Mouse (Mus musculus) embryonic facial prominence, embryonic 11.5 days (tissue): ENCODE measurements around the gene D10Wsu102e. TPM values are rescaled to one million over a fixed set of nuclear protein-coding genes. Genes with fewer than 3 reads are reported as not detected.

Experiments used
- ATAC-seq: fragments of 200-750 bp; cut with Nextera tagmentation; replicated peaks from 2 replicates; pipeline ENCODE4 v1.8.0; 2017; ENCODE audit warnings: low read depth; ENCODE audit not compliant: insufficient number of reproducible peaks, low FRiP score, low TSS enrichment
- DNase-seq: peaks from one replicate; pipeline ENCODE4 v3.0.0-alpha.2; 2015; ENCODE audit warnings: low spot score
- H3K27ac ChIP-seq: fragments of 300-500 bp; sonication (generic); replicated peaks from 2 replicates; pipeline ENCODE4 v1.5.1; 2014; ENCODE audit warnings: mild to moderate bottlenecking, low read depth, low read length, control low read depth
- H3K27me3 ChIP-seq: fragments of 300-500 bp; sonication (generic); 2 replicates; pipeline ENCODE4 v1.6.1; 2014; ENCODE audit warnings: mild to moderate bottlenecking, low read length, moderate library complexity, mixed read lengths; ENCODE audit not compliant: control insufficient read depth, insufficient read depth
- H3K36me3 ChIP-seq: fragments of 300-500 bp; sonication (generic); replicated peaks from 2 replicates; pipeline ENCODE4 v1.6.1; 2014; ENCODE audit warnings: low read depth, mild to moderate bottlenecking, low read length, moderate library complexity, mixed read lengths; ENCODE audit not compliant: control insufficient read depth, insufficient read depth
- H3K4me1 ChIP-seq: fragments of 300-500 bp; sonication (generic); 2 replicates; pipeline ENCODE4 v1.6.1; 2014; ENCODE audit warnings: low read length, mixed read lengths; ENCODE audit not compliant: control insufficient read depth, insufficient read depth
- H3K4me2 ChIP-seq: fragments of 300-500 bp; sonication (generic); 2 replicates; pipeline ENCODE4 v1.6.1; 2014; ENCODE audit warnings: low read depth, mild to moderate bottlenecking, control low read depth, low read length, moderate library complexity
- H3K4me3 ChIP-seq: fragments of 300-500 bp; sonication (generic); 2 replicates; pipeline ENCODE4 v1.5.1; 2014; ENCODE audit warnings: low read depth, low read length, control low read depth
- H3K9ac ChIP-seq: fragments of 300-500 bp; sonication (generic); replicated peaks from 2 replicates; pipeline ENCODE4 v1.6.1; 2014; ENCODE audit warnings: mild to moderate bottlenecking, control low read depth, low read length
- H3K9me3 ChIP-seq: fragments of 300-500 bp; sonication (generic); replicated peaks from 2 replicates; pipeline ENCODE4 v1.6.1; 2016; ENCODE audit warnings: mild to moderate bottlenecking, low read length, inconsistent platforms, mixed read lengths; ENCODE audit not compliant: control insufficient read depth
- WGBS: fragments of 180-500 bp; shearing (Covaris S2); extraction: QIAGEN DNeasy Blood & Tissue Kit; methylation state at CpG from one replicate; pipeline ENCODE4 v1.1.7; 2014; 5-methylcytosine and 5-hydroxymethylcytosine counted together
- polyA plus RNA-seq: library from polyadenylated mRNA; unstranded; fragments of >200 nt; fragmentation: Nextera tagmentation; extraction: Ambion mirVana; gene quantifications from 2 replicates; pipeline ENCODE4 v1.2.1, GENCODE M21; 2014

The D10Wsu102e gene
- polyA plus RNA-seq, 1 experiment from 2014 or later, result 1.00 TPM

DNA sequence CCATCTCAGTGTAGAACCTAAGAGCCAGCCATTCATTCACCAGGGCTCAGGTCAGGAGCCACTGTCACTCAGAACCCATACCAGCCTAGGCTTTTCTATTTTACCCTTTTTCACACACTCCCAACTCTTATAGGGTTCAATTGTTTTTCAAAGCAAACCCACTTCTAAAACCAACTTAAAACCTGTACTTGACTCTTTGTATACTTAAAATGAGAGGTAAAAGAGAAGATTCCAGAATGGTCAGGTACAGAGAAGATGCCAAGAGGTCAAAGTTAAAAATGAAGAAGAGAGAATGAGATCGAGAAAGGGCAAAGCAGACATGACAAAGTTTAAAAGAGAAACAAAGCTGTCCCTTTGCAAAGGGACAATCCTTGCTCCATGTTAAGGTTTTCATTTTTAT is 34.1 kb upstream of the D10Wsu102e start:
- whole genome bisulfite sequencing, result 90% methylated on average over 1 of the region's 1 CpGs
- Histone ChIP-seq H3K36me3 (no peaks in the 10 kb centered on the region), H3K4me2 (no peak overlapping the region)

DNA sequence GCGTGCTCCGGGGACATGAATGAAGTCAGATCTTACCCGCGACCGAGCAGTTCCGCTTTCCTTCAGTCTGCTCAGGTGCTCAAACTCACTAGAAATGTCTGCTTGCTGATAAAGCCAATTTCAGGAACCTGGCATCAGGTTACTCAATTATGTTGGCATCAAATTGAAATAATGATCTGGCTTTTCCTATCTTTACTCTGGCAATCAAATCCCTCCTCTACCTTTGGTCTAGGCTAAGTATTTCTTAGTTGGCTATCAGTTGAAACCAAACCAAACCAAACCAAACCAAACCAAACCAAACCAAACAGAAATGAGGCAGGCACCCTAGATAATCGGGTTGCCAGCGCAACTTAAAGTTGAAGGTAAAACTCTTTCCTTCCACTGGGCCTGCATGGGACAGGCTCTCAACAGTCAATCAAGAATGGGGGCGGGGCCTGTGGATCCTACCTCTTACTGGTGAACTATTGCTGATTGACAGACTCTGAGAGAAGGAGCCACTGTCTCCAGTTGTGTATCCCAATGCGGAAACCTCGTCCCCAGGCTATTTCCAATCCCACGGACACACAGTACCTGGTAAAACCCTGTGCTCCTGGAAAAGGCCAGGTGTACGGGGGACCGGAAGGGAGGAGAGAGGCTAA is 33.3 kb upstream of the D10Wsu102e start:
- ATAC-seq, result no peak
- Histone ChIP-seq H3K27me3 (no peaks in the 10 kb centered on the region), H3K9me3 (no peaks in the 10 kb centered on the region), H3K4me2 (no peak overlapping the region), H3K27ac (no peak overlapping the region), H3K9ac (no peak overlapping the region), H3K4me1 (no peaks in the 10 kb centered on the region), H3K4me3 (no peak overlapping the region), H3K36me3 (no peaks in the 10 kb centered on the region)
- no peak for DNase-seq
- 87% methylated on average over 14 of the region's 14 CpGs for WGBS

More for the DNA sequence above, 34.1 kb upstream of the D10Wsu102e start:
- no peak for DNase-seq
- Histone ChIP-seq H3K27me3 (no peaks in the 10 kb centered on the region), H3K4me1 (no peaks in the 10 kb centered on the region), H3K4me3 (no peak overlapping the region), H3K27ac (no peak overlapping the region), H3K9me3 (no peaks in the 10 kb centered on the region), H3K9ac (no peak overlapping the region)
- ATAC-seq, result no peak

DNA sequence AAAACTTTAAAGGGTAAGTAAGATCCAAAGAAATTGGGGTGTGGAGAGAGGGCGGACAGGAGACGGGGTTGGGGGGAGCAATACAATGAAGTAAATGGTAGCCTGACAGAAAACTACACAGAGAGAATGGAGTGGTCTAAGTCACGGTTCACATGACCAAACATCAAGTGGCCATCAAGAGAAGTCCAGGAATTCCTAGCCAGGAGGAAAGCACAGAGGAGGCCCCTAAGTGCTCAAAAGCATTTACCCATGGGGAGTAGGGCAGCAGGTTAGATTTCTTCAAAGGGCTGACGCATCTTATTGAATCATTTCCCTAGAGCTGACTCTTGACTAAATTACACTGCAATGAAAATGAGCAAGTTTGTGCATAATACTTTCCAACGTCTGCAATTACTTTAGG is 31.2 kb upstream of the D10Wsu102e start:
- Histone ChIP-seq H3K9ac (no peak overlapping the region), H3K9me3 (no peaks in the 10 kb centered on the region), H3K36me3 (no peaks in the 10 kb centered on the region), H3K27me3 (no peaks in the 10 kb centered on the region; the same call in 1 of the 2 replicates), H3K27ac (no peak overlapping the region), H3K4me3 (no peak overlapping the region), H3K4me1 (no peaks in the 10 kb centered on the region), H3K4me2 (no peak overlapping the region)
- WGBS, result 53% methylated on average over 5 of the region's 5 CpGs
- ATAC-seq (no peak), DNase-seq (peak; percentile 57)

DNA sequence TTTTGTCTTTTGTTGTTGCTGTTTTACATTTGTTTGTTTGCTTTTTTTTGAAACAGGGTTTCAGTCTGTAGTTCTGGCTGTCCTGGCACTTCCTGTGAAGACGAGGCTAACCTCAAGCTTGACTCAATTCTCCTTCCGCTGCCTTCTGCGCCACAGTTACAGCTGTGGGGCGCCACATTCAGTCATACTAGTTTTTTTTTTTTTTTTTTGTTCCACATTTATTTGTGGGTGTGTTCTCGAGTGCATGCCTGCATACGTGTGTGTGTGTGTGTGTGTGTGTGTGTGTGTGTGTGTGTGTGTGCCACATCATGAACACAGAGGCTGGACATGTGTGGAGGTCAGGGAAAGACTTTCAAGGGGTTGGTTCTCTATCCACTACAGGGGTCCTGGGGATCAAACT is 29.7 kb upstream of the D10Wsu102e start:
- H3K27me3 ChIP-seq, result peaks cover 5% of the 10 kb centered on the region
- no peak overlapping the region for H3K27ac ChIP-seq
- 81% methylated on average over 5 of the region's 6 CpGs for WGBS
- no peaks in the 10 kb centered on the region for H3K4me1 ChIP-seq
- H3K4me2 ChIP-seq, result no peak overlapping the region
- H3K4me3 ChIP-seq, result no peak overlapping the region
- DNase-seq (no peak), ATAC-seq (no peak)
- H3K9ac ChIP-seq, result no peak overlapping the region
- H3K9me3 ChIP-seq, result no peaks in the 10 kb centered on the region
- no peaks in the 10 kb centered on the region for H3K36me3 ChIP-seq

DNA sequence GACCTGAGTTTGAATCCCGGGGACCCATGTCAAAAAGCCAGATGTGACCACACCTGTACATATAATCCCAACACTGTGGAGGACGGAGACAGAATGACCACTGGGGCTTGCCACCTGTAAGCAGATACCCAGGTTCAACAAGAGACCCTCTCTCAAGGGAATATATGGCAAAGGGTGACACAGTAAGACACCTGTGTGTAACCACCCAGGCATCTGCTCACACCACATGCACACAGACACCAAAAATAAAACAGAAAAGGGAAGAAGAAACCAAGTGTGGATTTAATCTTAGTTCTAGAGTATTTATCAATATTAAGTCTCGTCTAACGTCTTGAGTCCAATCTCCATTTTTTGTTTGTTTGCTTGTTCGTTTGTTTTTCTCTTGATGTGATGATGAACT is 28.2 kb upstream of the D10Wsu102e start:
- H3K27me3 ChIP-seq, result peaks cover 11% of the 10 kb centered on the region
- H3K27ac ChIP-seq, result no peak overlapping the region
- 91% methylated on average over 5 of the region's 5 CpGs for WGBS
- no peaks in the 10 kb centered on the region for H3K9me3 ChIP-seq
- no peak overlapping the region for H3K9ac ChIP-seq
- no peak overlapping the region for H3K4me3 ChIP-seq
- no peaks in the 10 kb centered on the region for H3K4me1 ChIP-seq
- DNase-seq (no peak), ATAC-seq (no peak)
- no peaks in the 10 kb centered on the region for H3K36me3 ChIP-seq
- H3K4me2 ChIP-seq, result no peak overlapping the region

DNA sequence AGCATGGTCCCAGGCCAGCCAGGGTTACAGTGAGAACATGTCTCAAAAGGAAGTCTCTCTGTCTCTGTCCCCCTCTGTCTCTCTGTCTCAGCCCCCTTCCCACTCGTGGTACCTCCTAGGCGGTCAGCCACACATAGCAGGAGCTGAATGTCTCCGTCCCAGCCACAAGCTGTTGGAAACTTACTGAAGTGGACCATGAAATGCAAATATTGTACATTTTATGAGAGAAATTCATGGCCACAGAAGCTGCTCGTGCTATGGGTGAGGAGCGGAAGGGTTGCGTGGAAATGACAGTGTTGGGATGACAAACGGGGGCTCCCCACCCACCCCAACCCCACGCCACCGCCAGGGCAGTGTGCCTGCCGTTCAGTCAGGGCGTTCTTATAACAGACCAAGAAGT is 27.4 kb upstream of the D10Wsu102e start:
- Histone ChIP-seq H3K4me1 (no peaks in the 10 kb centered on the region), H3K27ac (no peak overlapping the region), H3K36me3 (no peaks in the 10 kb centered on the region), H3K27me3 (peaks cover 19% of the 10 kb centered on the region), H3K9ac (no peak overlapping the region), H3K4me2 (no peak overlapping the region), H3K9me3 (no peaks in the 10 kb centered on the region), H3K4me3 (no peak overlapping the region)
- 85% methylated on average over 11 of the region's 11 CpGs for WGBS
- ATAC-seq, result no peak
- DNase-seq, result no peak

DNA sequence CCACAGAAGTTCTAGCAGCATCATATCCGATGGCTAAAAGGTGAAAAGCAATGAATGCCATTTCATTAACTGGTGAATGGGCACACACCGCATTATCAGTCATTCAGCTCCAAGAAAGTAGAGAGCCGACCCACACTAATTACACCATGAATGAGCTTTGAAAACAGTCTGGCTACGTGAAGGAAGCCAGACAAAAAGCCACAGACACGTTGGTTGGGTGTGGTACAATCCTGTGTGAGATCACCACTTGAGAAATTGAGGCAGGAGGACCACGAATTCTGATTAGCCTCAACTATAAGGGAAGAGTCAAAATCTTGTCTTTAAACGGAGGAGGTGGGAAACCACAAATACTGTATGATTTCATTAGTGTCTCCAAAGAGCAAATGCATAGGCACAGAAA is 23.7 kb upstream of the D10Wsu102e start:
- H3K9ac ChIP-seq, result no peak overlapping the region
- ATAC-seq (no peak), DNase-seq (no peak)
- no peaks in the 10 kb centered on the region for H3K9me3 ChIP-seq
- no peak overlapping the region for H3K4me2 ChIP-seq
- WGBS, result 31% methylated on average over 7 of the region's 7 CpGs
- H3K4me3 ChIP-seq, result no peak overlapping the region
- no peak overlapping the region for H3K27ac ChIP-seq
- H3K4me1 ChIP-seq, result no peaks in the 10 kb centered on the region
- peaks cover 24% of the 10 kb centered on the region for H3K27me3 ChIP-seq
- no peaks in the 10 kb centered on the region for H3K36me3 ChIP-seq

DNA sequence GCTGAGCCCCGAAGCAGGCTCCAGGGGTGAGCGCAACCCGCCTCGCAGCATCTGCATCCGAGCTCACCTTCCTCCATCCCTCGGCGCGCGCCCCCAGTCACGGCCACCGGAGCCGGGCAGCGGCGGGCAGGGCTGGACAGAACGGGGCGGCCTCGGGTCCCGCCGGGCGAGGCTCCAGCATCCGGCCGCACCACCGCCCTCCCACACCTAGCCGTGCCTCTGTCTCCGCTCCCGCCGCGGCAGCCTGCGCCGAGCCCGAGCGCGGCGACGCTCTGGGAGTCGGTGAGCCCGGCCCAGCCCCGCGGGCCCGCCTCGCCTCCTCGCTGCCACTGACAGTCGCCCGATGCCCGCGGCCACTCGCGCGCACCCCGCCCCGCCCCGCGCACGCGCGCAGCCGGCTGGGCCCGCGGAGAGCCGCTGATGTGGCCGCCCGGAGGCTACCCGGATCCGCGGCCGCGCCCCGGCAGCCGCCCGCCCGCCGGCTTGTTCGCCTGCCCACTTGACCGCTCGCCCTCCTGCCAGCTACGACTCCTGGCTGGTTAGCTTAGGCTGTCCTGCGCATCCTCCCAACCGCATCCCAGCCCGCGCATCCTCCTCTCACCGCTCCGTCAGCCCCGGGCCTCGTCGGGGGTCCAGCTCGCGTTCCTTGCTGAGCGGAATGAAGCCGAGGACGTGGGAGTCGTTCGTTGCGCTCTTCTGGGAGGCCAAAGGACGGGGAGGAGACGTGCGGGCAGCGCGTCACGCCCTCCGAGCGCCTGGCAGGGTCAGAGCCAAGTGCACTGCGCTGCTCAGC is 22.7 kb upstream of the D10Wsu102e start, which contains the start of gene Slc41a2:
Gene Slc41a2 (minus strand): TSS at position 724 of the 793 bp plus-strand sequence.
- Histone ChIP-seq H3K27me3 (peaks cover 24% of the 10 kb centered on the region), H3K4me2 (peak within 1 kb of the TSS; percentile 98), H3K4me3 (peak within 1 kb of the TSS; percentile 60), H3K9ac (peak within 1 kb of the TSS; percentile 63), H3K4me1 (no peaks in the 10 kb centered on the region), H3K27ac (no peak within 1 kb of the TSS), H3K36me3 (no peaks in the 10 kb centered on the region), H3K9me3 (no peaks in the 10 kb centered on the region)
- 1% methylated on average over 59 of the region's 102 CpGs for WGBS
- ATAC-seq (peak; percentile 74), DNase-seq (peak; percentile 60)
